Mouse (Mus musculus) embryonic fibroblast, embryonic 13.5 days (primary cell): Measurements from ENCODE around the gene Pitpnc1.

Experiments used
- CTCF ChIP-seq: IDR thresholded peaks from 2 replicates; pipeline ENCODE4 v1.5.1; 2011; ENCODE audit warnings: mild to moderate bottlenecking, control low read depth, low read length, moderate library complexity, borderline replicate concordance; ENCODE audit not compliant: insufficient read depth
- POLR2A ChIP-seq: IDR thresholded peaks from 2 replicates; pipeline ENCODE4 v1.6.1; 2011; ENCODE audit warnings: low read depth, mild to moderate bottlenecking, control low read depth, low read length, moderate library complexity

DNA sequence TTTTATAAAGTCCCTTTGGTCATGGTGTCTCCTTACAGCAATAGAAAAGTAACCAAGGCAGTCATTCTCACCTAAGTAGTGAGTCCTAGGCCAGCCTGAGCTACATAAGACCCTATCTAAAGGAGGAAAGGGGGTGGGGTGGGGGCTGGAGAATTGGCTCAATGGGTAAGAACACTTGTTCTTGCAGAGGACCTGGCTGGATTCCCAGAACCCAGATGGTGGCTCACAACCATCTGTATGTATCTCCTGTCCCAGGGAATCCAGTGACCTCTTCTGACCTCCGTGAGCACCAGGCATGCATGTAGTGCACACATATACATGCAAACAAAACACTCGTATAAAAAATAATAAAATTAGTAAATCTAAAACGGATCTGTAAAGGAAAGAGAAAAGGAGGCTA is 24.8 kb downstream of the Pitpnc1 start:
- no peak for TF ChIP-seq POLR2A
- no peak for TF ChIP-seq CTCF
